Mouse (Mus musculus): Measurements from ENCODE around the gene Brca2. TPM values are rescaled to one million over a fixed set of nuclear protein-coding genes. Genes with fewer than 3 reads are reported as not detected.

Brca2 gene
- polyA plus RNA-seq, 1 experiment from 2014 or later, result 21.6 TPM

- no peak overlapping the region for H3K27ac ChIP-seq (ENCODE audit: low read depth, low read length)
- H3K4me3 ChIP-seq (ENCODE audit: low read depth, low read length), result no peak overlapping the region
- no peak overlapping the region for H3K9ac ChIP-seq (ENCODE audit: low read depth, low read length)
- peak overlapping the region; percentile 99 for H3K4me2 ChIP-seq
- H3K27me3 ChIP-seq (ENCODE audit: control insufficient read depth, insufficient read depth, low read length), result peaks cover 19% of the 10 kb centered on the region
- H3K4me1 ChIP-seq (ENCODE audit: control insufficient read depth, insufficient read depth, low read length), result peaks cover 3% of the 10 kb centered on the region; the same call in 1 of the 2 replicates
- H3K9me3 ChIP-seq (replicated peaks; ENCODE audit: control insufficient read depth, low read length), result no peaks in the 10 kb centered on the region
- WGBS (ENCODE audit: insufficient replicate concordance), result 70% methylated on average over 13 of the region's 13 CpGs
- no peaks in the 10 kb centered on the region for H3K36me3 ChIP-seq (ENCODE audit: control insufficient read depth, insufficient read depth, low read length)
- no peak for ATAC-seq (replicated peaks; ENCODE audit: insufficient number of reproducible peaks, low FRiP score, low TSS enrichment)
Observed at GRCm38 (mm10) chr5:150592186-150592903, 69.9 kb downstream of the Brca2 start.

- 11% methylated on average over 36 of the region's 40 CpGs for WGBS (ENCODE audit: insufficient replicate concordance)
- 0 out of 2 replicates have a peak, but pooled peaks have one; percentile 3 for ATAC-seq (replicated peaks; ENCODE audit: insufficient number of reproducible peaks, low FRiP score, low TSS enrichment)
- no peaks in the 10 kb centered on the region for H3K9me3 ChIP-seq (replicated peaks; ENCODE audit: control insufficient read depth, low read length)
- peak overlapping the region; percentile 63 for H3K4me3 ChIP-seq (ENCODE audit: low read depth, low read length)
- no peaks in the 10 kb centered on the region for H3K36me3 ChIP-seq (ENCODE audit: control insufficient read depth, insufficient read depth, low read length)
- H3K27ac ChIP-seq (ENCODE audit: low read depth, low read length), result no peak overlapping the region
- H3K4me2 ChIP-seq, result peak overlapping the region; percentile 99
- peaks cover 3% of the 10 kb centered on the region; the same call in 1 of the 2 replicates for H3K4me1 ChIP-seq (ENCODE audit: control insufficient read depth, insufficient read depth, low read length)
- peaks cover 19% of the 10 kb centered on the region for H3K27me3 ChIP-seq (ENCODE audit: control insufficient read depth, insufficient read depth, low read length)
- peak overlapping the region; percentile 68 for H3K9ac ChIP-seq (ENCODE audit: low read depth, low read length)
Observed at GRCm38 (mm10) chr5:150592904-150593755, 70.7 kb downstream of the Brca2 start.

GRCm38 (mm10) chr5:150593756-150594648 is 71.6 kb downstream of the Brca2 start:
- peak overlapping the region; percentile 99 for H3K4me2 ChIP-seq
- H3K9me3 ChIP-seq (replicated peaks; ENCODE audit: control insufficient read depth, low read length), result no peaks in the 10 kb centered on the region
- peaks cover 19% of the 10 kb centered on the region for H3K27me3 ChIP-seq (ENCODE audit: control insufficient read depth, insufficient read depth, low read length)
- peaks cover 3% of the 10 kb centered on the region; the same call in 1 of the 2 replicates for H3K4me1 ChIP-seq (ENCODE audit: control insufficient read depth, insufficient read depth, low read length)
- no peak overlapping the region for H3K27ac ChIP-seq (ENCODE audit: low read depth, low read length)
- ATAC-seq (replicated peaks; ENCODE audit: insufficient number of reproducible peaks, low FRiP score, low TSS enrichment), result peak; percentile 80
- WGBS (ENCODE audit: insufficient replicate concordance), result under 1% methylated on average over 88 of the region's 102 CpGs
- peak overlapping the region; percentile 68 for H3K9ac ChIP-seq (ENCODE audit: low read depth, low read length)
- peak overlapping the region; percentile 63 for H3K4me3 ChIP-seq (ENCODE audit: low read depth, low read length)
- no peaks in the 10 kb centered on the region for H3K36me3 ChIP-seq (ENCODE audit: control insufficient read depth, insufficient read depth, low read length)

GRCm38 (mm10) chr5:150594649-150595339 is 72.4 kb downstream of the Brca2 start:
- no peaks in the 10 kb centered on the region for H3K36me3 ChIP-seq (ENCODE audit: control insufficient read depth, insufficient read depth, low read length)
- no peak overlapping the region for H3K27ac ChIP-seq (ENCODE audit: low read depth, low read length)
- ATAC-seq (replicated peaks; ENCODE audit: insufficient number of reproducible peaks, low FRiP score, low TSS enrichment), result no peak; the same call in 1 of the 2 replicates
- 7% methylated on average over 17 of the region's 17 CpGs for WGBS (ENCODE audit: insufficient replicate concordance)
- H3K9ac ChIP-seq (ENCODE audit: low read depth, low read length), result peak overlapping the region; percentile 68
- peak overlapping the region; percentile 99 for H3K4me2 ChIP-seq
- H3K9me3 ChIP-seq (replicated peaks; ENCODE audit: control insufficient read depth, low read length), result no peaks in the 10 kb centered on the region
- peaks cover 3% of the 10 kb centered on the region; the same call in 1 of the 2 replicates for H3K4me1 ChIP-seq (ENCODE audit: control insufficient read depth, insufficient read depth, low read length)
- H3K27me3 ChIP-seq (ENCODE audit: control insufficient read depth, insufficient read depth, low read length), result peaks cover 19% of the 10 kb centered on the region
- H3K4me3 ChIP-seq (ENCODE audit: low read depth, low read length), result peak overlapping the region; percentile 63

- no peaks in the 10 kb centered on the region for H3K36me3 ChIP-seq (ENCODE audit: control insufficient read depth, insufficient read depth, low read length)
- peaks cover 19% of the 10 kb centered on the region for H3K27me3 ChIP-seq (ENCODE audit: control insufficient read depth, insufficient read depth, low read length)
- no peak overlapping the region for H3K27ac ChIP-seq (ENCODE audit: low read depth, low read length)
- ATAC-seq (replicated peaks; ENCODE audit: insufficient number of reproducible peaks, low FRiP score, low TSS enrichment), result no peak
- no peak overlapping the region for H3K9ac ChIP-seq (ENCODE audit: low read depth, low read length)
- no peak overlapping the region for H3K4me3 ChIP-seq (ENCODE audit: low read depth, low read length)
- no peak overlapping the region for H3K4me2 ChIP-seq
- no peaks in the 10 kb centered on the region for H3K9me3 ChIP-seq (replicated peaks; ENCODE audit: control insufficient read depth, low read length)
- peaks cover 3% of the 10 kb centered on the region; the same call in 1 of the 2 replicates for H3K4me1 ChIP-seq (ENCODE audit: control insufficient read depth, insufficient read depth, low read length)
- 45% methylated on average over 11 of the region's 11 CpGs for WGBS (ENCODE audit: insufficient replicate concordance)
Observed at GRCm38 (mm10) chr5:150595366-150596016, 73.1 kb downstream of the Brca2 start.

GRCm38 (mm10) chr5:150597088-150597487 is 74.7 kb downstream of the Brca2 start, which contains the start of gene N4bp2l1:
N4bp2l1 (minus strand) TSS chr5:150597188.
- ATAC-seq (replicated peaks; ENCODE audit: insufficient number of reproducible peaks, low FRiP score, low TSS enrichment), result no peak
- Histone ChIP-seq H3K4me3 (ENCODE audit: low read depth, low read length) (no peak within 1 kb of the TSS), H3K4me2 (no peak within 1 kb of the TSS), H3K4me1 (ENCODE audit: control insufficient read depth, insufficient read depth, low read length) (peaks cover 3% of the 10 kb centered on the region; the same call in 1 of the 2 replicates), H3K36me3 (ENCODE audit: control insufficient read depth, insufficient read depth, low read length) (no peaks in the 10 kb centered on the region), H3K9ac (ENCODE audit: low read depth, low read length) (no peak within 1 kb of the TSS), H3K9me3 (replicated peaks; ENCODE audit: control insufficient read depth, low read length) (no peaks in the 10 kb centered on the region), H3K27ac (ENCODE audit: low read depth, low read length) (no peak within 1 kb of the TSS), H3K27me3 (ENCODE audit: control insufficient read depth, insufficient read depth, low read length) (peaks cover 17% of the 10 kb centered on the region)
- 90% methylated on average over 7 of the region's 7 CpGs for WGBS (ENCODE audit: insufficient replicate concordance)

GRCm38 (mm10) chr5:150598202-150599119 is 76.0 kb downstream of the Brca2 start:
- H3K4me3 ChIP-seq (ENCODE audit: low read depth, low read length), result no peak overlapping the region
- H3K4me2 ChIP-seq, result no peak overlapping the region
- H3K4me1 ChIP-seq (ENCODE audit: control insufficient read depth, insufficient read depth, low read length), result no peaks in the 10 kb centered on the region
- no peaks in the 10 kb centered on the region for H3K36me3 ChIP-seq (ENCODE audit: control insufficient read depth, insufficient read depth, low read length)
- H3K9me3 ChIP-seq (replicated peaks; ENCODE audit: control insufficient read depth, low read length), result no peaks in the 10 kb centered on the region
- 49% methylated on average over 21 of the region's 21 CpGs for WGBS (ENCODE audit: insufficient replicate concordance)
- peaks cover 6% of the 10 kb centered on the region for H3K27me3 ChIP-seq (ENCODE audit: control insufficient read depth, insufficient read depth, low read length)
- H3K9ac ChIP-seq (ENCODE audit: low read depth, low read length), result no peak overlapping the region
- H3K27ac ChIP-seq (ENCODE audit: low read depth, low read length), result no peak overlapping the region
- no peak for ATAC-seq (replicated peaks; ENCODE audit: insufficient number of reproducible peaks, low FRiP score, low TSS enrichment)

Data from heart, embryonic 11.5 days (tissue).